Mouse (Mus musculus) kidney, postnatal 36 days (tissue): ENCODE data around the gene Zfp609.
"Not testable (repeated sequence)": the region's sequence is repeated elsewhere in the genome, so short reads cannot be mapped to it uniquely, and the experiment has no call there.

Source experiments
- DNase-seq, 2 experiments: peaks; one replicate each; pipeline ENCODE4 v3.0.0; 2021 to 2022; ENCODE audit warnings: mixed read lengths in 2 of 2

The Zfp609 gene

GRCm38 (mm10) chr9:65812841-65813240 lies 14.5 kb downstream of the Zfp609 start:
- DNase-seq = no peak

- no peak for DNase-seq
These were observed 15.6 kb downstream of the Zfp609 start for GRCm38 (mm10) chr9:65811784-65812183.

GRCm38 (mm10) chr9:65807818-65808217 lies 19.5 kb downstream of the Zfp609 start:
- DNase-seq = no peak

GRCm38 (mm10) chr9:65807251-65807650 lies 20.1 kb downstream of the Zfp609 start:
- no peak for DNase-seq

GRCm38 (mm10) chr9:65799770-65800169 lies 27.6 kb downstream of the Zfp609 start:
- DNase-seq = no peak

GRCm38 (mm10) chr9:65795651-65796050 lies 31.7 kb downstream of the Zfp609 start:
- no peak for DNase-seq

- peak in 1 of 2 experiments; percentile 25 for DNase-seq
These were observed 33.1 kb downstream of the Zfp609 start for GRCm38 (mm10) chr9:65794313-65794712.

- DNase-seq = no peak
These were observed 33.9 kb downstream of the Zfp609 start for GRCm38 (mm10) chr9:65793506-65793905.

GRCm38 (mm10) chr9:65793086-65793485 lies 34.3 kb downstream of the Zfp609 start:
- DNase-seq = no peak

GRCm38 (mm10) chr9:65791846-65792245 lies 35.5 kb downstream of the Zfp609 start:
- no peak for DNase-seq

GRCm38 (mm10) chr9:65791106-65791505 lies 36.3 kb downstream of the Zfp609 start:
- DNase-seq = no peak

GRCm38 (mm10) chr9:65789788-65790187 lies 37.6 kb downstream of the Zfp609 start:
- DNase-seq = no peak

- no peak for DNase-seq
These were observed 38.8 kb downstream of the Zfp609 start for GRCm38 (mm10) chr9:65788556-65788955.

GRCm38 (mm10) chr9:65787829-65788344 lies 39.5 kb downstream of the Zfp609 start:
- DNase-seq = no peak

- DNase-seq = peak; percentile 76 to 82
These were observed 40.2 kb downstream of the Zfp609 start for GRCm38 (mm10) chr9:65786885-65787787.

GRCm38 (mm10) chr9:65785772-65786368 lies 41.5 kb downstream of the Zfp609 start:
- DNase-seq = no peak

- not testable (repeated sequence) for DNase-seq
These were observed 47.7 kb downstream of the Zfp609 start for GRCm38 (mm10) chr9:65779619-65780018.

GRCm38 (mm10) chr9:65776874-65777432 lies 50.4 kb downstream of the Zfp609 start:
- no peak for DNase-seq

- peak; percentile 37 to 39 for DNase-seq
These were observed 51.1 kb downstream of the Zfp609 start for GRCm38 (mm10) chr9:65776137-65776872.

- no peak for DNase-seq
These were observed 53.6 kb downstream of the Zfp609 start for GRCm38 (mm10) chr9:65773783-65774182.

GRCm38 (mm10) chr9:65771011-65771664 lies 56.2 kb downstream of the Zfp609 start:
- no peak for DNase-seq

- DNase-seq = no peak
These were observed 64.6 kb downstream of the Zfp609 start for GRCm38 (mm10) chr9:65762728-65763127.
